Mouse (Mus musculus) liver, embryonic 14.5 days (tissue): Measurements from ENCODE around the gene Syt1. TPM values are rescaled to one million over a fixed set of nuclear protein-coding genes. Genes with fewer than 3 reads are reported as not detected.
A peak's percentile ranks its signal among the peaks of the same experiment; 100 is the strongest.

Source experiments
- ATAC-seq: fragments of 200-750 bp; cut with Nextera tagmentation; 2 replicates; pipeline ENCODE4 v1.8.0; 2017; ENCODE audit warnings: moderate number of reproducible peaks, mild to moderate bottlenecking, moderate library complexity; ENCODE audit not compliant: insufficient read depth
- DNase-seq, 3 experiments: peaks; one replicate each; pipeline ENCODE4 v3.0.0-alpha.2; 2012 to 2013; ENCODE audit warnings: low read depth in 3 of 3, low spot score in 3 of 3
- H3K27ac ChIP-seq: fragments of 300-500 bp; sonication (generic); 2 replicates; pipeline ENCODE4 v1.5.1; 2014; ENCODE audit warnings: moderate library complexity, mild to moderate bottlenecking, control low read depth, inconsistent platforms
- H3K27me3 ChIP-seq: fragments of 300-500 bp; sonication (generic); 2 replicates; pipeline ENCODE4 v1.6.1; 2014; ENCODE audit warnings: mild to moderate bottlenecking, low read length, moderate library complexity; ENCODE audit not compliant: control insufficient read depth, insufficient read depth
- H3K36me3 ChIP-seq: fragments of 300-500 bp; sonication (generic); replicated peaks from 2 replicates; pipeline ENCODE4 v1.6.1; 2014; ENCODE audit warnings: low read depth; ENCODE audit not compliant: control insufficient read depth, insufficient read depth
- H3K4me1 ChIP-seq, 2 experiments: fragments of 200-500 bp in 1 of 2; fragments of 300-500 bp in 1 of 2; sonication (generic) in 1 of 2; replicated peaks; 2 replicates each; pipeline ENCODE4 v1.6.1; 2012 to 2014; ENCODE audit warnings: antibody characterized with exemption in 1 of 2, inconsistent platforms in 1 of 2, low read length in 1 of 2; ENCODE audit not compliant: control insufficient read depth in 2 of 2, insufficient read depth in 2 of 2
- H3K4me2 ChIP-seq: fragments of 300-500 bp; sonication (generic); 2 replicates; pipeline ENCODE4 v1.6.1; 2014; ENCODE audit warnings: low read depth, mild to moderate bottlenecking, control low read depth, moderate library complexity
- H3K4me3 ChIP-seq, 2 experiments: fragments of 200-500 bp in 1 of 2; fragments of 300-500 bp in 1 of 2; sonication (generic) in 1 of 2; 2 replicates each; pipeline ENCODE4 v1.5.1; 2012 to 2014; ENCODE audit warnings: low read depth in 2 of 2, low read length in 2 of 2, mild to moderate bottlenecking in 2 of 2, control low read depth in 1 of 2, inconsistent platforms in 1 of 2, moderate library complexity in 1 of 2; ENCODE audit not compliant: insufficient read depth in 1 of 2
- H3K9ac ChIP-seq: fragments of 300-500 bp; sonication (generic); replicated peaks from 2 replicates; pipeline ENCODE4 v1.6.1; 2014; ENCODE audit warnings: mild to moderate bottlenecking, control low read depth, moderate library complexity
- H3K9me3 ChIP-seq: fragments of 300-500 bp; sonication (generic); 2 replicates; pipeline ENCODE4 v1.6.1; 2016; ENCODE audit warnings: low read length, mixed read lengths; ENCODE audit not compliant: control insufficient read depth
- CTCF ChIP-seq: IDR thresholded peaks from 2 replicates; pipeline ENCODE4 v1.5.1; 2016; ENCODE audit warnings: antibody characterized with exemption, low read depth, control low read depth
- EP300 ChIP-seq: IDR thresholded peaks from 2 replicates; pipeline ENCODE4 v1.6.1; 2016; ENCODE audit warnings: antibody characterized with exemption, low read depth
- WGBS: fragments of 180-500 bp; shearing (Covaris S2); extraction: QIAGEN DNeasy Blood & Tissue Kit; methylation state at CpG from one replicate; pipeline ENCODE4 v1.1.7; 2014; ENCODE audit not compliant: insufficient replicate concordance; 5-methylcytosine and 5-hydroxymethylcytosine counted together
- polyA plus RNA-seq, 2 experiments: library from polyadenylated mRNA; depleted of rRNA in 1 of 2; stranded (reverse) in 1 of 2; unstranded in 1 of 2; fragments of >200 nt; fragmentation: Nextera tagmentation in 1 of 2; extraction: Ambion mirVana in 1 of 2; gene quantifications; 2 replicates each; pipeline versions ENCODE4 v1.2.1 to v1.2.3; 2012 to 2014

Gene Syt1
- polyA plus RNA-seq, 2 experiments: 0.02 to 0.04 TPM

- Histone ChIP-seq H3K9ac (peak overlapping the region; percentile 31), H3K36me3 (no peaks in the 10 kb centered on the region)
- peak in 2 of 3 experiments; percentile 33 to 56 for DNase-seq
Measured at GRCm38 (mm10) chr10:108596162-108596927, 414.4 kb downstream of the Syt1 start.

GRCm38 (mm10) chr10:108589355-108589754, 421.4 kb downstream of the Syt1 start:
- Histone ChIP-seq H3K9me3 (no peaks in the 10 kb centered on the region), H3K4me2 (no peak overlapping the region), H3K9ac (no peak overlapping the region), H3K36me3 (no peaks in the 10 kb centered on the region), H3K4me3 (no peak overlapping the region), H3K4me1 (peaks cover 18 to 27% of the 10 kb centered on the region in 2 experiments), H3K27me3 (no peaks in the 10 kb centered on the region), H3K27ac (peak overlapping the region; percentile 51)
- TF ChIP-seq CTCF: no peak
- TF ChIP-seq EP300: peak; percentile 71
- DNase-seq (peak in 2 of 3 experiments; percentile 25 to 39), ATAC-seq (peak; percentile 73)
- 43% methylated on average over 3 of the region's 3 CpGs for WGBS

More at GRCm38 (mm10) chr10:108596162-108596927, 414.4 kb downstream of the Syt1 start:
- Histone ChIP-seq H3K27me3 (no peaks in the 10 kb centered on the region), H3K27ac (peak overlapping the region; percentile 37), H3K4me3 (no peak overlapping the region), H3K4me2 (peak overlapping the region; percentile 47), H3K9me3 (peaks cover 3% of the 10 kb centered on the region; the same call in 1 of the 2 replicates), H3K4me1 (peaks cover 15 to 16% of the 10 kb centered on the region in 2 experiments)
- ATAC-seq: peak; percentile 80
- TF ChIP-seq EP300 (peak; percentile 64; the same call in 1 of the 2 replicates), CTCF (no peak)
- 24% methylated on average over 11 of the region's 11 CpGs for WGBS

DNA sequence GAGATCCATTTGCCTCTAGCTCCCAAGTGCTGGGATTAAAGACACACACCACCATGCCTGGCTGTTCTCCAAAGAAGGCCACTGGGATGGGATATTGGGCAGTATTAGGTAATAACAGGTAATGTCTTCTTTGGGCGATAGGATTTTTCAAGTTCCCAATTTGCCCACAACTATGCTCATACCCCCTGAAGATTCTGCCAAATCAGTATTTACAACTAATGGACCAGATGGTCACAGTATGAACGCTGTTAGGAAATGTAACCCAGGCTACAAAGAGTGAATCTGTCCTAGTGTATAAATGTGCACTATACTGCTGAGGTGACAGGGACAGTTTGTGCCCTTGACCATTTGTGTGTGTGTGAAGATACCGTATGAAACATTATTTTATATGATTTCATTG, 421.9 kb downstream of the Syt1 start:
- H3K27me3 ChIP-seq: no peaks in the 10 kb centered on the region
- no peak for TF ChIP-seq CTCF
- TF ChIP-seq EP300: no peak
- no peak for ATAC-seq
- no peak overlapping the region; the same call in 1 of the 2 replicates for H3K27ac ChIP-seq
- DNase-seq: no peak
- H3K9me3 ChIP-seq: no peaks in the 10 kb centered on the region
- no peak overlapping the region for H3K4me3 ChIP-seq
- no peaks in the 10 kb centered on the region for H3K36me3 ChIP-seq
- 75% methylated on average over 3 of the region's 3 CpGs for WGBS
- no peak overlapping the region; the same call in 1 of the 2 replicates for H3K9ac ChIP-seq
- no peak overlapping the region for H3K4me2 ChIP-seq
- H3K4me1 ChIP-seq: peaks cover 18 to 27% of the 10 kb centered on the region in 2 experiments

DNA sequence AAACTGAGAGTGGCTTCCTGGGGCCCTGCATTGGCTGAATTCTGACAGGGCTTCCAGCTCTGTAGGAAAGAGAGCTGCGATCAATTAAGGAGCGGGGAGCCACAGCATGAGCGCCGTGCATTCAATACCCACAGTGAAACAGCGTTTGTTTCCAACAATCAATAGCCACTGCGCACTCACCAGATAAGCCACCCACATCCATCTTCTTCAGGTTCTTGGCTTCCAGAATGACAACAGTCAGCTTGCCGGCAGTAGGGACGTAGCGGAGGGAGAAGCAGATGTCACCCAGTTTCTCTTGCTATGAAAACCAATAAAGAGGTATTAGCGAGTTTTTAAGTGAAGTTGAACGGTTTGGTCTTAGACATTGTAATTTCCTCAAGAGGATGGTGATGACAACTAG, 427.1 kb downstream of the Syt1 start:
- TF ChIP-seq EP300: no peak
- no peak for TF ChIP-seq CTCF
- Histone ChIP-seq H3K27ac (no peak overlapping the region; the same call in 1 of the 2 replicates), H3K9me3 (peaks cover 8% of the 10 kb centered on the region), H3K4me3 (no peak overlapping the region), H3K9ac (no peak overlapping the region), H3K36me3 (no peaks in the 10 kb centered on the region), H3K27me3 (no peaks in the 10 kb centered on the region), H3K4me2 (no peak overlapping the region), H3K4me1 (peaks cover 32 to 44% of the 10 kb centered on the region in 2 experiments)
- DNase-seq (no peak), ATAC-seq (no peak)
- WGBS: 70% methylated on average over 11 of the region's 11 CpGs

DNA sequence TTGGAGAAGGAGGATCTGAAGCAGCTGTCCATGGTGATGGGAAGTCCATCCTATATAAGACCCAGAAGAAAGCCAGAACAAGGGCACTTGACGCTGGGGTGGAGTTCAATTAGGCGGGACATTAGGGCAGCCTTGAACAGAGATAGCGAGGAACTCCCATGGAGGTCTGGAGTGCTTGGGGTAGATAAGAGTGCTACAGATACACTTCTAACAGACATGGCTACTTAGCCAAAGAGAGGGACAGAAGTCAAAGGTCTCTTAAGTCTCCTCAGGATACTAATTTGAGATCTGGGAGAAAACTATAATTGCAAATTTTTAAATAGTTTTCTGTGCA, 428.4 kb downstream of the Syt1 start:
- peak overlapping the region; percentile 72 for H3K27ac ChIP-seq
- peaks cover 8% of the 10 kb centered on the region for H3K9me3 ChIP-seq
- WGBS: 11% methylated on average over 3 of the region's 3 CpGs
- TF ChIP-seq EP300 (peak; percentile 90), CTCF (no peak)
- H3K4me1 ChIP-seq: peaks cover 31 to 44% of the 10 kb centered on the region in 2 experiments
- H3K9ac ChIP-seq: no peak overlapping the region
- H3K4me2 ChIP-seq: peak overlapping the region; percentile 38
- H3K4me3 ChIP-seq: no peak overlapping the region
- H3K27me3 ChIP-seq: no peaks in the 10 kb centered on the region
- H3K36me3 ChIP-seq: no peaks in the 10 kb centered on the region
- DNase-seq (peak; percentile 79 to 85 (median 79)), ATAC-seq (peak; percentile 99)
